Mouse (Mus musculus) liver, postnatal 0 days (tissue): ENCODE measurements around the gene Rgs6.

Source experiments
- CTCF ChIP-seq: sonication (generic); IDR thresholded peaks from 2 replicates; pipeline ENCODE4 v1.5.1; 2016; ENCODE audit warnings: antibody characterized with exemption, low read depth
- EP300 ChIP-seq: IDR thresholded peaks from 2 replicates; pipeline ENCODE4 v1.6.1; 2016; ENCODE audit warnings: antibody characterized with exemption, low read depth, mild to moderate bottlenecking

- TF ChIP-seq CTCF = no peak
- no peak for TF ChIP-seq EP300
Measured at GRCm38 (mm10) chr12:83077486-83077885, 489.4 kb downstream of the Rgs6 start.
